Mouse (Mus musculus): ENCODE data around the gene Arhgef25.

GRCm38 (mm10) chr10:127225213-127225612, 35.3 kb upstream of the Arhgef25 start:
- no peak for TF ChIP-seq CTCF (IDR thresholded peaks at IDR 0.05; ENCODE audit: control insufficient read depth, insufficient read depth, insufficient replicate concordance, low read depth, low read length)
- TF ChIP-seq POLR2A (IDR thresholded peaks at IDR 0.05; ENCODE audit: control insufficient read depth, low read depth, low read length): no peak

Data from testis, adult 2 months (tissue).